Mouse (Mus musculus): ENCODE data around the gene Upp1. TPM values are rescaled to one million over a fixed set of nuclear protein-coding genes. Genes with fewer than 3 reads are reported as not detected.
"Not testable (repeated sequence)": the region's sequence is repeated elsewhere in the genome, so short reads cannot be mapped to it uniquely, and the experiment has no call there.

The Upp1 gene
- polyA plus RNA-seq, 1 experiment from 2014 or later, result 11.9 TPM

- H3K4me3 ChIP-seq, result no peak overlapping the region
- whole genome bisulfite sequencing, result 86% methylated on average over 8 of the region's 8 CpGs
- H3K27ac ChIP-seq, result no peak overlapping the region
- H3K36me3 ChIP-seq, result no peaks in the 10 kb centered on the region
- no peaks in the 10 kb centered on the region for H3K9me3 ChIP-seq
- no peaks in the 10 kb centered on the region for H3K27me3 ChIP-seq (ENCODE audit: insufficient read depth, poor library complexity, severe bottlenecking)
- H3K4me1 ChIP-seq, result no peaks in the 10 kb centered on the region
- no peak for DNase-seq (ENCODE audit: low spot score)
Measured at GRCm38 (mm10) chr11:9129528-9129927, 11.6 kb downstream of the Upp1 start.

- Histone ChIP-seq H3K4me1 (no peaks in the 10 kb centered on the region), H3K27ac (no peak overlapping the region), H3K27me3 (ENCODE audit: insufficient read depth, poor library complexity, severe bottlenecking) (no peaks in the 10 kb centered on the region), H3K9me3 (no peaks in the 10 kb centered on the region), H3K4me3 (no peak overlapping the region), H3K36me3 (0 out of 2 replicates have a peak, but pooled peaks cover 1% of the 10 kb centered on the region)
- no peak for DNase-seq (ENCODE audit: low spot score)
- 79% methylated on average over 7 of the region's 7 CpGs for WGBS
Measured at GRCm38 (mm10) chr11:9131688-9132087, 13.8 kb downstream of the Upp1 start.

DNA sequence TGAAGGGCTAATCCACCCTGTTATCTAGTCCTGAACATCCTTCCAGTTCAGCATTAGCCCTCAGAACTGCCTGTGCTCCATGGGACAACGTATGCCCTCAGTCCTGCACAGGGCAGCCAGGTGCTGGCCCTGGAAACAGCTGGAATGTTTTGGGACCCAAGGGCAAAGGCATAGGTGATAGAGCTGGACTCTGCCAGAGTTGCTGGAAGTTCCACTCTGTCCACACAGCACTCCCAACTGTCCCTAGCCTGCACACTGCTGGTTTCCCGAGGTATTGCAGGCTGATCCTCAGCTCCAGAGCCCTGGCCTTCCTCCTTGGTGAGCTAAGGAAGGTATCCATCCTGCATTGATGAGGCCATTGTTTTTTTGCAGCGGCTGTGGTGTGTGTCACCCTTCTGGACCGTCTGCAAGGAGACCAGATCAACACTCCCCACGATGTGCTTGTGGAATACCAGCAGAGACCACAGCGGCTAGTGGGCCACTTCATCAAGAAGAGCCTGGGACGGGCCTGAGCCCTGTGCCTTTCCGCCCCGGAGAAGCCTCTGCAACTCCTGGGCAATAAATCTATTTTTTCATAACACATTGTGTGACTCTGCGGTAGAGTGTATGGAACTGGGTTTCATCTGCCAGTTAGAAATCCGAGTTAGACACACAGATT is 17.8 kb downstream of the Upp1 start:
- Histone ChIP-seq H3K9me3 (no peaks in the 10 kb centered on the region), H3K36me3 (0 out of 2 replicates have a peak, but pooled peaks cover 1% of the 10 kb centered on the region), H3K4me1 (no peaks in the 10 kb centered on the region), H3K27ac (no peak overlapping the region), H3K4me3 (no peak overlapping the region), H3K27me3 (ENCODE audit: insufficient read depth, poor library complexity, severe bottlenecking) (no peaks in the 10 kb centered on the region)
- no peak for DNase-seq (ENCODE audit: low spot score)
- WGBS, result 68% methylated on average over 11 of the region's 11 CpGs

GRCm38 (mm10) chr11:9136471-9136870 is 18.6 kb downstream of the Upp1 start:
- no peak overlapping the region for H3K27ac ChIP-seq
- no peaks in the 10 kb centered on the region for H3K9me3 ChIP-seq
- WGBS, result 21% methylated on average over 5 of the region's 5 CpGs

GRCm38 (mm10) chr11:9145113-9145512 is 27.2 kb downstream of the Upp1 start:
- no peak for DNase-seq (ENCODE audit: low spot score)
- 77% methylated on average over 2 of the region's 2 CpGs for WGBS
- H3K36me3 ChIP-seq, result no peaks in the 10 kb centered on the region
- H3K4me3 ChIP-seq, result no peak overlapping the region
- H3K27ac ChIP-seq, result no peak overlapping the region
- no peaks in the 10 kb centered on the region for H3K27me3 ChIP-seq (ENCODE audit: insufficient read depth, poor library complexity, severe bottlenecking)
- H3K4me1 ChIP-seq, result no peaks in the 10 kb centered on the region
- no peaks in the 10 kb centered on the region for H3K9me3 ChIP-seq

More at GRCm38 (mm10) chr11:9136471-9136870, 18.6 kb downstream of the Upp1 start:
- H3K27me3 ChIP-seq (ENCODE audit: insufficient read depth, poor library complexity, severe bottlenecking), result no peaks in the 10 kb centered on the region
- H3K36me3 ChIP-seq, result 0 out of 2 replicates have a peak, but pooled peaks cover 1% of the 10 kb centered on the region
- DNase-seq (ENCODE audit: low spot score), result no peak
- H3K4me3 ChIP-seq, result no peak overlapping the region
- H3K4me1 ChIP-seq, result no peaks in the 10 kb centered on the region

- Histone ChIP-seq H3K27me3 (ENCODE audit: insufficient read depth, poor library complexity, severe bottlenecking) (no peaks in the 10 kb centered on the region), H3K4me1 (no peaks in the 10 kb centered on the region), H3K36me3 (no peaks in the 10 kb centered on the region), H3K4me3 (no peak overlapping the region), H3K9me3 (no peaks in the 10 kb centered on the region), H3K27ac (no peak overlapping the region)
- WGBS, result 80% methylated on average over 4 of the region's 4 CpGs
- DNase-seq (ENCODE audit: low spot score), result no peak
Measured at GRCm38 (mm10) chr11:9146115-9146514, 28.2 kb downstream of the Upp1 start.

- no peaks in the 10 kb centered on the region for H3K4me1 ChIP-seq
- no peaks in the 10 kb centered on the region for H3K27me3 ChIP-seq (ENCODE audit: insufficient read depth, poor library complexity, severe bottlenecking)
- no peaks in the 10 kb centered on the region for H3K36me3 ChIP-seq
- no peak overlapping the region for H3K4me3 ChIP-seq
- H3K27ac ChIP-seq, result no peak overlapping the region
- no peak for DNase-seq (ENCODE audit: low spot score)
- 77% methylated on average over 1 of the region's 1 CpGs for WGBS
- no peaks in the 10 kb centered on the region for H3K9me3 ChIP-seq
Measured at GRCm38 (mm10) chr11:9146683-9147082, 28.8 kb downstream of the Upp1 start.

- WGBS, result 69% methylated on average over 2 of the region's 2 CpGs
- H3K36me3 ChIP-seq, result no peaks in the 10 kb centered on the region
Measured at GRCm38 (mm10) chr11:9148206-9148605, 30.3 kb downstream of the Upp1 start.

GRCm38 (mm10) chr11:9150403-9150802 is 32.5 kb downstream of the Upp1 start:
- not testable (repeated sequence) for H3K4me3 ChIP-seq; H3K27me3 ChIP-seq (ENCODE audit: insufficient read depth, poor library complexity, severe bottlenecking); H3K4me1 ChIP-seq; DNase-seq (ENCODE audit: low spot score); H3K9me3 ChIP-seq; H3K27ac ChIP-seq; H3K36me3 ChIP-seq
- 75% methylated on average over 25 of the region's 25 CpGs for WGBS

More at GRCm38 (mm10) chr11:9148206-9148605, 30.3 kb downstream of the Upp1 start:
- no peaks in the 10 kb centered on the region for H3K9me3 ChIP-seq
- no peaks in the 10 kb centered on the region for H3K4me1 ChIP-seq
- H3K27ac ChIP-seq, result no peak overlapping the region
- no peak for DNase-seq (ENCODE audit: low spot score)
- no peak overlapping the region for H3K4me3 ChIP-seq
- H3K27me3 ChIP-seq (ENCODE audit: insufficient read depth, poor library complexity, severe bottlenecking), result no peaks in the 10 kb centered on the region

DNA sequence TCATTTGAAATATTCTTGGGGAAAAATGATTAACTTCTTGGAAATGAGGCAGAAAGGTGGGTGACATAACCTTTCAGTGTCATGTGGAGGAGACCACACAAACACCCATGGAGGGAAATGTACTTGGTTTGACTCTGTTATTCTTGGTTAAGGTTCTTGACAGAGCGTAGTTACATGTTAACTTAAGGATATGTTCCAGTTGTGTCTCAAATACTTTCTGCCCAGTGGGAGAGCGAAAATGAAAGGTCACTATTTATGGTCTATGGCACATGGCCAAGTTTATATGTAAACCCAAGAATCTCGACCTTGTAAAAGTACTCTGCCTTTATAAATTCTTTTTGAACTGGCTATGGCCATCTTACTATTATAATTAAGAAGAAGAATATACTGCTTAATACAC is 42.0 kb downstream of the Upp1 start:
- Histone ChIP-seq H3K27ac (no peak overlapping the region), H3K4me3 (no peak overlapping the region), H3K36me3 (no peaks in the 10 kb centered on the region), H3K27me3 (ENCODE audit: insufficient read depth, poor library complexity, severe bottlenecking) (no peaks in the 10 kb centered on the region), H3K4me1 (no peaks in the 10 kb centered on the region), H3K9me3 (no peaks in the 10 kb centered on the region)
- no peak for DNase-seq (ENCODE audit: low spot score)
- WGBS, result 68% methylated on average over 3 of the region's 3 CpGs

DNA sequence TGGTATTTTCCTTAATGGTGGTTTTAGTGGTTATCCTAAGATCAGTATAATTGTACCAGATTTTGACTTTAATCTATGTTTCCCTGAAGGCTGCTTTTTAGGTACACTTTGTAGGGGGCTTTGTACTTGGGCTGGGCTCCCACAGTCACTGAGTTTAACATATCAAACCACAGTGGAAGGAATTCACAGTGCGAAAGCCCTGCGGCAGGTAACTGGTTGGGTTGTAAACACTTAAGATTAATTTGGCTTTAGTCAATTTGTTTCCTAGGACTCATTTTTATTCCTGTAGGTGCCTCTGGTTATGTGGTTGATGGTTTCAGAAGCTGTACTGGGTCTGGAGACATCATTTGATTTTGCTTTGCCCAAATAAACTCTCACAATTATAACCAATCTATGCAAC is 49.4 kb downstream of the Upp1 start:
- 86% methylated on average over 2 of the region's 2 CpGs for WGBS

GRCm38 (mm10) chr11:9181477-9181876 is 63.6 kb downstream of the Upp1 start:
- H3K27me3 ChIP-seq (ENCODE audit: insufficient read depth, poor library complexity, severe bottlenecking), result no peaks in the 10 kb centered on the region
- H3K9me3 ChIP-seq, result no peaks in the 10 kb centered on the region
- 73% methylated on average over 1 of the region's 1 CpGs for WGBS
- H3K27ac ChIP-seq, result no peak overlapping the region
- no peak overlapping the region for H3K4me3 ChIP-seq
- H3K4me1 ChIP-seq, result peaks cover 2% of the 10 kb centered on the region; the same call in 1 of the 2 replicates
- no peak for DNase-seq (ENCODE audit: low spot score)
- H3K36me3 ChIP-seq, result no peaks in the 10 kb centered on the region

More for the DNA sequence above, 49.4 kb downstream of the Upp1 start:
- Histone ChIP-seq H3K4me3 (no peak overlapping the region), H3K27ac (no peak overlapping the region), H3K36me3 (no peaks in the 10 kb centered on the region), H3K9me3 (no peaks in the 10 kb centered on the region), H3K4me1 (no peaks in the 10 kb centered on the region), H3K27me3 (ENCODE audit: insufficient read depth, poor library complexity, severe bottlenecking) (no peaks in the 10 kb centered on the region)
- no peak for DNase-seq (ENCODE audit: low spot score)

Measured in heart, embryonic 10.5 days (tissue).